Mouse (Mus musculus): ENCODE data around the gene Nhsl2.
A peak's percentile ranks its signal among the peaks of the same experiment; 100 is the strongest.
"Not testable (repeated sequence)": the region's sequence is repeated elsewhere in the genome, so short reads cannot be mapped to it uniquely, and the experiment has no call there.

Gene Nhsl2

GRCm38 (mm10) chrX:102081076-102081475 lies 231.9 kb downstream of the Nhsl2 start:
- no peak for DNase-seq (ENCODE audit: low read depth in 2 of 2, low spot score in 2 of 2)

- DNase-seq (ENCODE audit: low read depth in 2 of 2, low spot score in 2 of 2) = no peak
These were observed 232.5 kb downstream of the Nhsl2 start for GRCm38 (mm10) chrX:102081573-102082279.

GRCm38 (mm10) chrX:102082340-102082739 lies 233.2 kb downstream of the Nhsl2 start:
- no peak for DNase-seq (ENCODE audit: low read depth in 2 of 2, low spot score in 2 of 2)

GRCm38 (mm10) chrX:102085798-102086443 lies 236.7 kb downstream of the Nhsl2 start:
- DNase-seq (ENCODE audit: low read depth in 2 of 2, low spot score in 2 of 2) = no peak

- no peak for DNase-seq (ENCODE audit: low read depth in 2 of 2, low spot score in 2 of 2)
These were observed 241.4 kb downstream of the Nhsl2 start for GRCm38 (mm10) chrX:102090605-102091004.

- DNase-seq (ENCODE audit: low read depth in 2 of 2, low spot score in 2 of 2) = no peak
These were observed 245.3 kb downstream of the Nhsl2 start for GRCm38 (mm10) chrX:102094381-102094904.

GRCm38 (mm10) chrX:102101886-102102285 lies 252.7 kb downstream of the Nhsl2 start:
- DNase-seq (ENCODE audit: low read depth in 2 of 2, low spot score in 2 of 2) = no peak

GRCm38 (mm10) chrX:102103830-102104229 lies 254.6 kb downstream of the Nhsl2 start:
- not testable (repeated sequence) for DNase-seq (ENCODE audit: low read depth in 2 of 2, low spot score in 2 of 2)

GRCm38 (mm10) chrX:102109349-102109748 lies 260.2 kb downstream of the Nhsl2 start:
- not testable (repeated sequence) for DNase-seq (ENCODE audit: low read depth in 2 of 2, low spot score in 2 of 2)

GRCm38 (mm10) chrX:102115676-102116075 lies 266.5 kb downstream of the Nhsl2 start:
- no peak for DNase-seq (ENCODE audit: low read depth in 2 of 2, low spot score in 2 of 2)

- DNase-seq (ENCODE audit: low read depth in 2 of 2, low spot score in 2 of 2) = peak; percentile 82 to 86
These were observed 270.1 kb downstream of the Nhsl2 start, which contains the start of gene Pin4 for GRCm38 (mm10) chrX:102119042-102119864. Gene Pin4 (plus strand): TSS chrX:102119447.

- DNase-seq (ENCODE audit: low read depth in 2 of 2, low spot score in 2 of 2) = no peak
These were observed 272.1 kb downstream of the Nhsl2 start for GRCm38 (mm10) chrX:102121321-102121720.

- DNase-seq (ENCODE audit: low read depth in 2 of 2, low spot score in 2 of 2) = no peak
These were observed 292.0 kb downstream of the Nhsl2 start for GRCm38 (mm10) chrX:102141157-102141556.

Data from CD8-positive naive resting alpha-beta T cell, adult 2 months (primary cell).